Mouse (Mus musculus) heart, postnatal 0 days (tissue): ENCODE measurements at regions not wholly inside any gene's neighbourhood (a gene's known extent, or its start where the extent isn't known, plus 50 kb on each side); places are given as distances from the start of the nearest gene placed in this dataset.

Source experiments
- ATAC-seq: fragments of 200-750 bp; cut with Nextera tagmentation; 2 replicates; pipeline ENCODE4 v1.8.0; 2017; ENCODE audit warnings: low read depth, moderate number of reproducible peaks, moderate library complexity; ENCODE audit not compliant: insufficient read depth
- DNase-seq: peaks from one replicate; pipeline ENCODE4 v3.0.0-alpha.2; 2016; ENCODE audit warnings: low spot score
- H3K27ac ChIP-seq: fragments of 300-500 bp; sonication (generic); 2 replicates; pipeline ENCODE4 v1.5.1; 2014; ENCODE audit warnings: low read depth, mild to moderate bottlenecking
- H3K27me3 ChIP-seq: fragments of 300-500 bp; sonication (generic); 2 replicates; pipeline ENCODE4 v1.6.1; 2014; ENCODE audit warnings: low read length, mixed read lengths; ENCODE audit not compliant: control insufficient read depth, insufficient read depth
- H3K36me3 ChIP-seq: fragments of 300-500 bp; sonication (generic); replicated peaks from 2 replicates; pipeline ENCODE4 v1.6.1; 2014; ENCODE audit warnings: low read length, mixed read lengths; ENCODE audit not compliant: control insufficient read depth, insufficient read depth
- H3K4me1 ChIP-seq: fragments of 300-500 bp; sonication (generic); 2 replicates; pipeline ENCODE4 v1.6.1; 2014; ENCODE audit warnings: antibody characterized with exemption; ENCODE audit not compliant: control insufficient read depth, insufficient read depth
- H3K4me2 ChIP-seq: fragments of 300-500 bp; sonication (generic); 2 replicates; pipeline ENCODE4 v1.6.1; 2014; ENCODE audit warnings: low read depth, mild to moderate bottlenecking, low read length, moderate library complexity
- H3K4me3 ChIP-seq: fragments of 300-500 bp; sonication (generic); 2 replicates; pipeline ENCODE4 v1.5.1; 2014; ENCODE audit warnings: low read depth, low read length
- H3K9ac ChIP-seq: fragments of 300-500 bp; sonication (generic); replicated peaks from 2 replicates; pipeline ENCODE4 v1.6.1; 2014; ENCODE audit warnings: low read depth, low read length, mixed read lengths
- H3K9me3 ChIP-seq: fragments of 300-500 bp; sonication (generic); replicated peaks from 2 replicates; pipeline ENCODE4 v1.6.1; 2016; ENCODE audit warnings: low read length; ENCODE audit not compliant: control insufficient read depth
- CTCF ChIP-seq: IDR thresholded peaks from 2 replicates; pipeline ENCODE4 v1.5.1; 2016; ENCODE audit warnings: antibody characterized with exemption, control low read depth, low read depth
- EP300 ChIP-seq: IDR thresholded peaks from 2 replicates; pipeline ENCODE4 v1.6.1; 2016; ENCODE audit warnings: antibody characterized with exemption, low read depth
- WGBS: fragments of 180-500 bp; shearing (Covaris S2); extraction: QIAGEN DNeasy Blood & Tissue Kit; methylation state at CpG from one replicate; pipeline ENCODE4 v1.1.7; 2014; 5-methylcytosine and 5-hydroxymethylcytosine counted together

DNA sequence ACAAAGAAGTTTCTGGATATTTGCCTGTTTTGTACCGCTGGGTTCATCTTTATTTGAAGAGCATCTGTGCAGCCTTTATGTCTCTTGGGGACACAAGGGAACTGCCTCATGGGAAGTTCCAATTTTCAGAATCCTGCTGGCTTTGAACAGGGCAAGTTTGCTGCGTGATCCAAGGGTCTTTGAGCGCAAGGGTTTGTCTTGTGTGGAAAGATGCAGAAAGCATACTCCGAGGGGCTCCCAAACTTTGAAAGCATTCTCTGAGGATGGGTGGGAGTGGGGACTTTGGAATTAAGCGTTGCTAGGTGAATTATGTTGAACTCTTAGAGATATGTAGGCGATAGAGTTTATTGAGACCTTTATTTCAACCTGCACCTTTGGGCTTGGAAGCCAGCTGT is 279.9 kb upstream of the Robo1 start:
- 7% methylated on average over 6 of the region's 6 CpGs for WGBS

DNA sequence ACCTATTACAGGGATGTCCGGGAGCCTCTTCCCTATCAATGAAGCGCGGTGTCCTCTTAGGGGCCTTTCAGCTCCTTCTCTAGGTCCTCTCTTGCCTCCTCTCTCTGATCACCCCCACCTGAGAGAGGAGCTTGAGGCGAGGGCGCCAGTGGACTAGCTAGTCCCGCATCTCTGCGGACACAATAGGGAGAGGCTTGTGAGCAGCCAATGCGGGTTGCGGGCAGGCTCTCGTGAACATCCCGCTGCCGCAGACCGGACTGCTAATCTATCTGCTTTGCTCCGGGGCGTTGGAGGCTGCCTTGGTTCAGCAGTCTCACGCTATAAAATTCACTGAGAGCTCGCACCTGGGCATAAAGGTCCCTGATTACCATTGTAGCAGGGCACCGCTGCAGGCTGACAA is 279.3 kb upstream of the Robo1 start:
- TF ChIP-seq EP300 (no peak), CTCF (no peak)
- Histone ChIP-seq H3K4me3 (peak overlapping the region; percentile 40), H3K9me3 (no peaks in the 10 kb centered on the region), H3K27me3 (peaks cover 16% of the 10 kb centered on the region), H3K36me3 (no peaks in the 10 kb centered on the region), H3K27ac (no peak overlapping the region), H3K4me1 (peaks cover 7% of the 10 kb centered on the region; the same call in 1 of the 2 replicates), H3K9ac (no peak overlapping the region), H3K4me2 (peak overlapping the region; percentile 61)
- ATAC-seq (no peak), DNase-seq (no peak)
- under 1% methylated on average over 18 of the region's 18 CpGs for WGBS

More for the DNA sequence above, 279.9 kb upstream of the Robo1 start:
- Histone ChIP-seq H3K4me1 (peaks cover 7% of the 10 kb centered on the region; the same call in 1 of the 2 replicates), H3K9me3 (no peaks in the 10 kb centered on the region), H3K27ac (no peak overlapping the region), H3K4me2 (peak overlapping the region; percentile 61), H3K9ac (no peak overlapping the region), H3K36me3 (no peaks in the 10 kb centered on the region), H3K4me3 (peak overlapping the region; percentile 40), H3K27me3 (peaks cover 16% of the 10 kb centered on the region)
- DNase-seq: no peak
- TF ChIP-seq EP300 (no peak), CTCF (no peak)
- no peak for ATAC-seq

DNA sequence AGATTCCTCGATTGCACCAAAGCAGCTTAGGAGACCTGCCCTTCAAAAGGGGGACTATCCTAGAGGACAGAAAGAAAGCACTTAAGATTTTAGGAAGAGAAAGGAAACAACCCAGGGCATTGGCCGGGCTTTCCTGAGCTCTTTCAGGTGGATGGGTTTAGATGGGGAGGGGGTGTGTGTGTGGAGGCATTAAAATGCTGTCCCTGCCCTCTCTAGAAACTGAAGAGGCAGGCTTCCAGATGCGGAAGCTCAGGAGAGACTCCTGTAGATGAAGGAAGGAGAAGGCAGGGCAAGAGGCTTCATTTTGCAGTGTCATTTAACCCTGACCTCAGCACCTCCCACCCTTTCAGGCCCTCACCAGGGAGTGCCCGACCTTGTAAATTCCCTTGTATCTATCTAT is 278.8 kb upstream of the Robo1 start:
- H3K4me3 ChIP-seq: peak overlapping the region; percentile 40
- peaks cover 16% of the 10 kb centered on the region for H3K27me3 ChIP-seq
- no peak overlapping the region for H3K27ac ChIP-seq
- TF ChIP-seq CTCF (no peak), EP300 (no peak)
- H3K36me3 ChIP-seq: no peaks in the 10 kb centered on the region
- peak overlapping the region; percentile 61 for H3K4me2 ChIP-seq
- H3K4me1 ChIP-seq: peaks cover 7% of the 10 kb centered on the region; the same call in 1 of the 2 replicates
- no peaks in the 10 kb centered on the region for H3K9me3 ChIP-seq
- DNase-seq (no peak), ATAC-seq (no peak)
- WGBS: 8% methylated on average over 4 of the region's 4 CpGs
- no peak overlapping the region for H3K9ac ChIP-seq

GRCm38 (mm10) chr16:72068254-72068653 is 239.9 kb upstream of the Robo1 start:
- H3K4me2 ChIP-seq: no peak overlapping the region
- no peak for ATAC-seq
- WGBS: 56% methylated on average over 1 of the region's 1 CpGs

DNA sequence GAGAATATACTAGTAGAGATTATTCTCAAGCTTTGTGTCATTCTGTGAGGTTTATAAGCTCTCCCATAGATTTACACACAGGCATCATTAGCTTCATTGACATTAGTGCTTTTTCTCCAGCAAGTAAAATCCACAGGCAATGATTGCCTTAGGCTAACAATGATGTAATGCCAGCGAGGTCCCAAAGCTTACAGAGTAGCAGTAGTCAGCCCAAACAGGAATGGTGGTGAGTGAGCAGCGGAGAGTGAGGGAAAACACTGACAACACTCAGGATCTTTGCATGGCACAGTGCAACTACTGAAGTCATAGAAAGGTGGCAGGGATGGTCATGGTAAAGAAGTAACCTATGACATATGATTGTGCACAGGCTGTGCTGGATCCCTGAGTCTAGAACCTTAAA is 238.5 kb upstream of the Robo1 start:
- Histone ChIP-seq H3K9ac (no peak overlapping the region), H3K36me3 (no peaks in the 10 kb centered on the region), H3K27ac (no peak overlapping the region), H3K4me3 (no peak overlapping the region), H3K9me3 (no peaks in the 10 kb centered on the region), H3K4me2 (no peak overlapping the region), H3K4me1 (no peaks in the 10 kb centered on the region), H3K27me3 (no peaks in the 10 kb centered on the region)
- ATAC-seq (no peak), DNase-seq (no peak)
- 60% methylated on average over 2 of the region's 2 CpGs for WGBS
- TF ChIP-seq EP300: no peak

More at GRCm38 (mm10) chr16:72068254-72068653, 239.9 kb upstream of the Robo1 start:
- Histone ChIP-seq H3K4me1 (no peaks in the 10 kb centered on the region), H3K27me3 (no peaks in the 10 kb centered on the region), H3K9me3 (no peaks in the 10 kb centered on the region), H3K36me3 (no peaks in the 10 kb centered on the region), H3K27ac (no peak overlapping the region), H3K4me3 (no peak overlapping the region), H3K9ac (no peak overlapping the region)
- TF ChIP-seq EP300 (no peak), CTCF (no peak)
- no peak for DNase-seq

DNA sequence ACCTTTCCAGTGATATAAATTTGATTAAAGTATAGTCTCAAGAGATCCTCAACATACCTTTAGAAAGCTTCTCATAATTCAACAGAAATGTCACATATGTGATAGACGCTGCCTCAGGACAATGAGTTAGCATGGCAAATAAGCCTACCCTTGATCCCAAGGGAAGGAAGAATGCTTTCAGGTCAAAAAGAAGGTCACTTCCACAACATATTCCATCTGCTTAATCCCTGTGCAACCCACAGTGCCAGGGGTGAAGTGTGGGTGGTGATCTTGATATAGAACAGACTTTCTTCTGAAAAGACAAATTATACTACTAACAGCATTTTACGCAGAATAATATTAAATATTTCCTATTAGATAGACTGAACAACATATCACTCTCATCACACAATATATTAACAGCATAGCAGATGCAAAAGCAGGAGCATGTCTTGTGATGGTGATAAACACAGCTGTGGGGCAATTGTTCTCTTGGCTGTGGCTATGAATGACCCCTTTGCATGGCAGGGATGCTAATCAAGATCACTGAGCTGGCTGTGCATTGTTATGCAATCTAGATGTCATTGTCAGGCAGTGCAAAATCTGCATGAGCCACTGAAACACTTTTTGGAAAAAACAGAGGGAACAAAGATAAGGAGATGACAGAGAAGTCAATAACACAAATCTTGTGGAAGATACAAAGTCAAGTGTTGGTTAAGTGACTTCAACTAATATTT is 236.2 kb upstream of the Robo1 start:
- Histone ChIP-seq H3K27ac (no peak overlapping the region), H3K4me1 (no peaks in the 10 kb centered on the region), H3K4me3 (no peak overlapping the region), H3K27me3 (no peaks in the 10 kb centered on the region), H3K9me3 (no peaks in the 10 kb centered on the region), H3K9ac (no peak overlapping the region), H3K4me2 (no peak overlapping the region), H3K36me3 (no peaks in the 10 kb centered on the region)
- 74% methylated on average over 2 of the region's 2 CpGs for WGBS
- no peak for TF ChIP-seq EP300
- TF ChIP-seq CTCF: no peak
- DNase-seq: no peak
- ATAC-seq: no peak
